Mouse (Mus musculus): ENCODE measurements around the gene Dtx2.

The Dtx2 gene

GRCm38 (mm10) chr5:135994725-135995687 lies at the start of gene Dtx2:
Gene Dtx2 (plus strand): TSS chr5:135994800.
- DNase-seq (ENCODE audit: low spot score) = peak; percentile 78

DNA sequence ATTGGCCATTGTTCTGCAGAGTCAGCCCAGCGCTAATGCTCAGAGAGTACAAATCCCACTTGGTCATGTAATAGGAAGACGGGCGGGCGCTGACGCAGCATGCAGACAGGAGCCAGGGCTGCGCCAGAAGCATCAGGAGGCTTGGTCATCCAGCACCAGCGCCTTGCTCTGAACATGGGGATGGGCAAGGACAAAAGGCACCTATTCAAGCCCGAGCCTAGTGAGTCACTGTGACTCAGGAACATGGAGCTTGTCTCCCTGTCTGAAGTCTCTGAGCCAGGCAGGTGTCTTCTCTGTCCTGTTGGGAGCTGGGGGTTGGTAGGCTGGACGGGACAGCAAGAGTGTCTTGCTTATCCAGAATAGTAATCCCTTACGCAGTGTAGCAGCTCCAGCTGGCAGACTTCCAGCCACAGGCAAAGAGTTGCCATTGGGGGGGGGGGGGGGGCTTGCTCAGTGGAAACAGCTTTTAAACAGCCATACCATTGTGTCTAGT lies 48.6 kb upstream of the Dtx2 start:
- no peak for DNase-seq (ENCODE audit: low spot score)

DNA sequence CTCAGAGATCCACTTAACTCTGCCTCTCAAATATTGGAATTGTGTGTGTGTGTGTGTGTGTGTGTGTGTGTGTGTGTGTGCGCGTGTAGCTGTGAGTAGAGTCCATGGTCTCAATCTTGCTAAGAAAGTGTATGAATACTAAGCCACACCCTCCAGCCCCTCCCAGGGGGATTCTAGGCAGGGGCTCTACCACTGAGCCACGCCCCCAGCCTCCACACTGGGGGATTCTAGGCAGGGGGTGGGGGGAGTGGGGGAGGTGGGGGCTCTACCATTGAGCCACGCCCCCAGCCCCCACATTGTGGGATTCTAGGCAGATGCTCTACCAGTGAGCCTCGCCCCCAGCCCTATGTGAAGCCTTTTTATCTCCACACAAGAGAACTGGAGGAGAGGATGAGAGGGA lies 48.0 kb upstream of the Dtx2 start:
- DNase-seq (ENCODE audit: low spot score) = no peak

GRCm38 (mm10) chr5:135950710-135951412 lies 43.7 kb upstream of the Dtx2 start:
- DNase-seq (ENCODE audit: low spot score) = no peak

- no peak for DNase-seq (ENCODE audit: low spot score)
Measured at GRCm38 (mm10) chr5:135951660-135952059, 42.9 kb upstream of the Dtx2 start.

- DNase-seq (ENCODE audit: low spot score) = no peak
Measured at GRCm38 (mm10) chr5:135952830-135953229, 41.8 kb upstream of the Dtx2 start.

- DNase-seq (ENCODE audit: low spot score) = no peak
Measured at GRCm38 (mm10) chr5:135956300-135957206, 38.0 kb upstream of the Dtx2 start.

- DNase-seq (ENCODE audit: low spot score) = peak; percentile 89
Measured at GRCm38 (mm10) chr5:135957207-135957974, 37.2 kb upstream of the Dtx2 start.

- DNase-seq (ENCODE audit: low spot score) = no peak
Measured at GRCm38 (mm10) chr5:135958367-135958766, 36.2 kb upstream of the Dtx2 start.

GRCm38 (mm10) chr5:135959911-135960310 lies 34.7 kb upstream of the Dtx2 start:
- DNase-seq (ENCODE audit: low spot score) = no peak

DNA sequence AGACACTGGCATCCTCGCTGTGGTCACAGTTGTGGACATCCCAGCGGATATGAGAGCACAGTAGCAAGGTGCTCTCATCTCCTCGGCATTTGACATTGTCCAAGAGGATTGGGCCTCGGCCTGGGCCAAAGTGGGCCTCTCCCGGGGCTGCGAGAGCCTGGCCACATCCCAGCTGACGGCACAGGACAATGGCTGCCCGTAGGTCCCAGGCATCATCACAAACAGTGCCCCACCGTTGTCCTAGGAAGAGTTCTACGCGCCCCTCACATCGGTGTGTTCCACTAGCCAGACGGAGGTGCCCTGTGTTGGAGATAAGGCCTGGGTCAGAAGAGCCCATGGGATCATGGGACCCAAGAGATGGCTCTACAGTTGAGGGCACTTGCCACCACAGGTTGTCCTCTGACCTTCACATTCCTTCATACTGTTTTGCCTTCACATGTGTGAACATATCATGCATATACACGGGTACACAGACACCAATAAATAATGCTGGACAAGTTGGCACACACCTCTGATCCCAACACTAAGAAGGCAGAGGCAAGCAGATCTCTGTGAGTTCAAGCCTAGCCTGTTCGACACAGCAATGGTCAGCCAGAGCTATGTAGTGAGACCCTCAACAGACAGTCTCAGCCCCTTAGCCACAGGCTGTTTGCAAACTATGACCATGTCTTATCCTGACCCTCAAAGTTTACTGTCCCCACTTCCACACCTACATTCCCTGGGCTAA lies 33.5 kb upstream of the Dtx2 start:
- no peak for DNase-seq (ENCODE audit: low spot score)

DNA sequence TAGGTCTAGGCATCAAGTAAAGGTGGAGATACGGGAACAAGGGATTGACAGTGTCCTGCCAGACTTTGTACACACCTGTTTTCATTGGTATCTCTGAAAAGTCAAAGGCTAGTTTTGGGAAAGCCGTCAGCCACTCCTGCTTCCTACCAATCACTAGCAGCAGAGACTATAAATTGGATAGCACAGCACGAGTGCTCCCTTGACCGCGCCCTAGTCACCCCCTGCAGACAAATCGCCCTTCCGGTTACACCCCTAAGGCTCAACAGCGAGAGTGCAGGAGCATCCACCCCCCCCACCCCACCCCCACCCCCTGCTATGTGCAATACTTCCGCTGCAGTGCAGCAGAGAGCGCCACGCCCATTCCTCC lies 32.5 kb upstream of the Dtx2 start:
- DNase-seq (ENCODE audit: low spot score) = no peak

GRCm38 (mm10) chr5:135962492-135963279 lies 31.9 kb upstream of the Dtx2 start:
- peak; percentile 95 for DNase-seq (ENCODE audit: low spot score)

- no peak for DNase-seq (ENCODE audit: low spot score)
Measured at GRCm38 (mm10) chr5:135963280-135963627, 31.3 kb upstream of the Dtx2 start.

- DNase-seq (ENCODE audit: low spot score) = no peak
Measured at GRCm38 (mm10) chr5:135965501-135965930, 29.1 kb upstream of the Dtx2 start.

DNA sequence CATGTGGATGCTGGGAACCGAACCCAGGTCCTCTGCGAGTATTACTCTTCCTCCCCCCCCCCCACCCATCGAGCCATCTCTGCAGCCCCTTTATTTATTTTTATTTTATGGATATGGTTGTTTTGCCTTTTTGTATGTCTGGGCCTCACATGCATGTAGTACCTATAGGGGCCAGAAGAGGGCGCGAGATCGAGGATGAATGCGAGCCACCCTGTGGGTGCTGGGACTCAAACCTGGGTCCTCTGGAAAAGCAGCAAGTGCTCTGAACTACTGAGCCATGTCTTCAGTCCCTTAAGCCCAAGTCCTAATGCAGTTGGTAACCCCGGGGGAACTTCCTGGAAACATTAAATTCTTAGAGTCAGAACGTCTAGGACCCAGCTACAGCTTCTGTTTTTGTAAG lies 27.7 kb upstream of the Dtx2 start:
- no peak for DNase-seq (ENCODE audit: low spot score)

- peak; percentile 52 for DNase-seq (ENCODE audit: low spot score)
Measured at GRCm38 (mm10) chr5:135968781-135969180, 25.8 kb upstream of the Dtx2 start.

- DNase-seq (ENCODE audit: low spot score) = no peak
Measured at GRCm38 (mm10) chr5:135970247-135970646, 24.4 kb upstream of the Dtx2 start.

- DNase-seq (ENCODE audit: low spot score) = no peak
Measured at GRCm38 (mm10) chr5:135971876-135972275, 22.7 kb upstream of the Dtx2 start.

DNA sequence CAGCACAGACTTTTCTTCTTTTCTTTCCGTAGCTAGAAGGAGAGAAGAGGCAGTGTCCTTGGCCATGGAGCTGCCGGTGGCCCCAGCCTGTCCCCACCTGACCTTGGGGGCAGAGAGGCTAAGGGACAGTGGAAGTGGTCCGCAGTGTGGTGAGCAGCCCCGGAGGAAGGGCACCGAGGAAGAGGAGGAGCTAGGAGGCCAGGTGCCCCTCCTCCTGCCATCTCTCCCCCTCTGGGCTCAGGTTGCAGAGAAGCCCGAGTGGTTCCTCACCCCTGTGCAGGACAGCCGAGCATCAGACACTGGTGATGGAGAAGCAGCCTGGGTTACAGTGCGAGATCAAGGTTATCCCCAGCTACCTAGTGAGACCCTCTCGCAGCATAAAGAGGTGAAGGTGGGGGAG lies 20.2 kb upstream of the Dtx2 start, which contains the start of gene Ssc4d:
Gene Ssc4d, minus strand, starts transcription at position 167 of the 400 bp plus-strand sequence.
- no peak for DNase-seq (ENCODE audit: low spot score)
